Comparison of ENCODE assay signal across 39 mouse cellular contexts in genomic region chr6:41548286-41548685, GRCm38 (mm10). TPM values are rescaled to one million over a fixed set of nuclear protein-coding genes. Genes with fewer than 3 reads are reported as not detected.
DNase-seq lines count a peak whose midpoint lies in the region; ATAC-seq and TF ChIP-seq lines count a peak whose summit lies in the region.
"Had no signal": no experiment of that assay in that cellular context is flagged by ENCODE, and none has a peak within 500 bp of the region (broad histone marks: within the 10 kb centered on the region; RNA-seq: fewer than 3 reads in every experiment).

No protein-coding gene starts in this region.

- H3K79me2 ChIP-seq in heart, adult 2 months (replicated peaks; ENCODE audit: control insufficient read depth, insufficient read depth, low read length) = no peaks in the 10 kb centered on the region
- H3K79me2 ChIP-seq in myocyte (ENCODE audit: control insufficient read depth, insufficient read depth) = no peaks in the 10 kb centered on the region

- no peak overlapping the region for H3K4me2 ChIP-seq in heart, postnatal 0 days (ENCODE audit: low read depth, low read length)
- H3K4me2 ChIP-seq in myocyte (ENCODE audit: low read depth) = peak overlapping the region; percentile 46
- H3K4me2 ChIP-seq: embryonic facial prominence, embryonic 15.5 days; forebrain, embryonic 13.5 days; heart, embryonic 15.5 days; hindbrain, embryonic 12.5 days; limb, embryonic 13.5 days; liver, embryonic 11.5 days; lung, embryonic 15.5 days had no signal

- no peak for TF ChIP-seq POLR2A in heart, adult 2 months (IDR thresholded peaks at IDR 0.05; ENCODE audit: insufficient read depth, low read depth, low read length)
- no peak for TF ChIP-seq POLR2A in myocyte (IDR thresholded peaks at IDR 0.05; ENCODE audit: insufficient read length, low read depth)

- H3K4me1 ChIP-seq in heart, postnatal 0 days (ENCODE audit: control insufficient read depth, insufficient read depth) = no peaks in the 10 kb centered on the region
- H3K4me1 ChIP-seq in heart, adult 2 months (ENCODE audit: control insufficient read depth, insufficient read depth, low read length) = no peaks in the 10 kb centered on the region
- H3K4me1 ChIP-seq: lung, embryonic 15.5 days had no signal

- no peak for ATAC-seq in heart, postnatal 0 days (ENCODE audit: insufficient read depth, low read depth)
- ATAC-seq: forebrain, embryonic 13.5 days; hindbrain, postnatal 0 days had no signal

- H3ac ChIP-seq in myocyte (ENCODE audit: control insufficient read depth, insufficient read length) = no peak overlapping the region

- TF ChIP-seq EP300 in heart, postnatal 0 days (IDR thresholded peaks at IDR 0.05; ENCODE audit: low read depth) = no peak
- TF ChIP-seq EP300 in heart, adult 2 months (IDR thresholded peaks at IDR 0.05; ENCODE audit: insufficient read depth, low read depth, low read length) = no peak

- no peak for TF ChIP-seq CTCF in heart, postnatal 0 days (IDR thresholded peaks at IDR 0.05; ENCODE audit: low read depth)
- no peak for TF ChIP-seq CTCF in heart, adult 2 months (IDR thresholded peaks at IDR 0.05)

- peak overlapping the region; percentile 15; the same call in 1 of the 2 replicates for H3K27ac ChIP-seq in heart, postnatal 0 days (ENCODE audit: low read depth)
- H3K27ac ChIP-seq in heart, adult 2 months = no peak overlapping the region
- H3K27ac ChIP-seq: embryonic facial prominence, embryonic 10.5 days; embryonic facial prominence, embryonic 15.5 days; forebrain, embryonic 13.5 days; heart, embryonic 10.5 days; heart, embryonic 15.5 days; hindbrain, embryonic 12.5 days; hindbrain, postnatal 0 days; kidney, postnatal 0 days; left cerebral cortex, adult 2 months; limb, embryonic 13.5 days; lung, embryonic 15.5 days; midbrain, embryonic 10.5 days had no signal

- H3K9ac ChIP-seq in heart, postnatal 0 days (replicated peaks; ENCODE audit: low read depth, low read length) = no peak overlapping the region
- H3K9ac ChIP-seq in heart, adult 2 months (ENCODE audit: low read depth, low read length) = no peak overlapping the region
- H3K9ac ChIP-seq: embryonic facial prominence, embryonic 15.5 days; forebrain, embryonic 13.5 days; heart, embryonic 15.5 days; hindbrain, embryonic 12.5 days; limb, embryonic 13.5 days; lung, embryonic 15.5 days had no signal

- H3K9me3 ChIP-seq in heart, postnatal 0 days (replicated peaks; ENCODE audit: control insufficient read depth, low read length) = no peaks in the 10 kb centered on the region
- H3K9me3 ChIP-seq: embryonic facial prominence, embryonic 10.5 days; embryonic facial prominence, embryonic 15.5 days; forebrain, embryonic 13.5 days; heart, embryonic 10.5 days; heart, embryonic 15.5 days; hindbrain, embryonic 12.5 days; limb, embryonic 13.5 days; lung, embryonic 15.5 days; midbrain, embryonic 10.5 days had no signal

- H3K36me3 ChIP-seq in heart, postnatal 0 days (replicated peaks; ENCODE audit: control insufficient read depth, insufficient read depth, low read length) = no peaks in the 10 kb centered on the region
- no peaks in the 10 kb centered on the region for H3K36me3 ChIP-seq in heart, adult 2 months (ENCODE audit: control insufficient read depth, insufficient read depth, low read length)
- H3K36me3 ChIP-seq in myocyte (ENCODE audit: control insufficient read depth, insufficient read depth) = no peaks in the 10 kb centered on the region
- H3K36me3 ChIP-seq: embryonic facial prominence, embryonic 10.5 days; embryonic facial prominence, embryonic 15.5 days; heart, embryonic 10.5 days; heart, embryonic 15.5 days; hindbrain, embryonic 12.5 days; limb, embryonic 13.5 days; lung, embryonic 15.5 days; midbrain, embryonic 10.5 days had no signal

- no peak for DNase-seq in heart, postnatal 0 days (ENCODE audit: low spot score)
- no peak for DNase-seq in heart, adult 2 months
- DNase-seq in 3134 (ENCODE audit: extremely low read depth, insufficient read length, low spot score) = peak; percentile 39
- peak; percentile 81 for DNase-seq in Muller cell, postnatal 12 days (ENCODE audit: inconsistent ontology term)
- DNase-seq in retina, embryonic 14.5 days (ENCODE audit: low spot score) = no peak
- no peak for DNase-seq in kidney, postnatal 36 days
- DNase-seq: adrenal gland, postnatal 25 days; B cell, adult 2 months; cerebellum, adult 11-12 months; cerebellum, postnatal 14 days; gastrocnemius, postnatal 14 days; heart, postnatal 36 days; kidney, adult 18-20 months; retina, postnatal 1 day; right cerebral cortex, postnatal 14 days; thymus, adult 18-20 months had no signal

- intact Hi-C loops in heart, adult 2 months (cut with DNase I) = no loop called here

- WGBS in heart, postnatal 0 days = 37% methylated on average over 1 of the region's 1 CpGs
- WGBS in heart, adult 2 months = 47% methylated on average over 1 of the region's 1 CpGs

- H3K27me3 ChIP-seq in heart, postnatal 0 days (ENCODE audit: control insufficient read depth, insufficient read depth, low read length) = 0 out of 2 replicates have a peak, but pooled peaks cover 5% of the 10 kb centered on the region
- H3K27me3 ChIP-seq in heart, adult 2 months (ENCODE audit: control insufficient read depth, insufficient read depth, low read length) = no peaks in the 10 kb centered on the region
- H3K27me3 ChIP-seq in myocyte (ENCODE audit: control insufficient read depth, insufficient read depth, insufficient read length) = no peaks in the 10 kb centered on the region
- H3K27me3 ChIP-seq: forebrain, embryonic 13.5 days had no signal

- H3K4me3 ChIP-seq in heart, postnatal 0 days (ENCODE audit: low read depth, low read length) = no peak overlapping the region
- H3K4me3 ChIP-seq in heart, adult 2 months = no peak overlapping the region
- no peak overlapping the region for H3K4me3 ChIP-seq in myocyte
- H3K4me3 ChIP-seq: embryonic facial prominence, embryonic 10.5 days; embryonic facial prominence, embryonic 15.5 days; forebrain, embryonic 13.5 days; heart, embryonic 10.5 days; heart, embryonic 15.5 days; hindbrain, embryonic 12.5 days; left cerebral cortex, adult 2 months; limb, embryonic 13.5 days; lung, embryonic 15.5 days; midbrain, embryonic 10.5 days had no signal

TF ChIP-seq in myocyte, 11 proteins besides CTCF, POLR2A, EP300 and RAD21:
- no peak for TF ChIP-seq REST (IDR thresholded peaks at IDR 0.05; ENCODE audit: insufficient read depth, insufficient read length)
- TF ChIP-seq TCF12 (IDR thresholded peaks at IDR 0.05; ENCODE audit: insufficient read depth, poor library complexity, severe bottlenecking) = no peak
- no peak for TF ChIP-seq CEBPB (IDR thresholded peaks at IDR 0.05; ENCODE audit: insufficient read depth, poor library complexity, severe bottlenecking)

RNA-seq across cellular contexts. Expression of gene Prss2, which starts 26.7 kb away (rescaled TPM):
- not detected in 2 replicates for total RNA-seq in heart, postnatal 0 days (2014; rRNA removed; ENCODE audit: low replicate concordance)
- polyA plus RNA-seq in heart, postnatal 0 days (2015; fragmentation: Nextera tagmentation; extraction: Ambion mirVana) = not detected in 2 replicates
- not detected for total RNA-seq in heart, adult 2 months (2021)
- 0.67 TPM in 1 of 2 replicates, not detected in the other for polyA plus RNA-seq in heart, adult 2 months (2012; rRNA removed)
- 0.14 TPM for polyA plus RNA-seq in myocyte (2012; fragmentation: generic; extraction: Trizol)
- total RNA-seq: adrenal gland, adult 18-20 months; adrenal gland, postnatal 25 days; gastrocnemius, postnatal 14 days; granulocyte monocyte progenitor cell, adult 5-6 weeks; heart, postnatal 36 days; hindbrain, postnatal 0 days; layer of hippocampus, adult 18-20 months; layer of hippocampus, postnatal 10 days; left cerebral cortex, adult 2 months; left cerebral cortex, postnatal 36 days; megakaryocyte progenitor cell, adult 5-6 weeks; MEL; midbrain, postnatal 0 days had no signal
- polyA plus RNA-seq: embryonic facial prominence, embryonic 10.5 days; embryonic facial prominence, embryonic 15.5 days; forebrain, embryonic 13.5 days; heart, embryonic 10.5 days; heart, embryonic 15.5 days; hindbrain, embryonic 12.5 days; hindbrain, postnatal 0 days; kidney, postnatal 0 days; limb, embryonic 13.5 days; lung, embryonic 15.5 days; midbrain, embryonic 10.5 days; midbrain, postnatal 0 days; neural tube, embryonic 14.5 days had no signal

RNA-seq across cellular contexts. Expression of gene Ephb6, which starts 57.0 kb away (rescaled TPM):
- total RNA-seq in heart, postnatal 0 days (2014; rRNA removed; ENCODE audit: low replicate concordance) = 2.1 and 5.6 TPM in 2 replicates
- 1.8 and 2.3 TPM in 2 replicates for polyA plus RNA-seq in heart, postnatal 0 days (2015; fragmentation: Nextera tagmentation; extraction: Ambion mirVana)
- total RNA-seq in heart, adult 2 months (2021) = 1 to 10 TPM; 1.6 to 2.0 TPM
- 1.9 and 2.1 TPM in 2 replicates for polyA plus RNA-seq in heart, adult 2 months (2012; rRNA removed)
- polyA plus RNA-seq in myocyte (2012; fragmentation: generic; extraction: Trizol) = 49.6 TPM

Comparison
In these comparisons a context has a peak if more than half of its experiments do, and no peak if none do; other contexts are left out.
1. DNase-seq: peak in 3134 (single experiment) and Muller cell, postnatal 12 days (single experiment); none in heart, postnatal 0 days (single experiment), heart, adult 2 months (0 of 2), retina, embryonic 14.5 days (single experiment) and kidney, postnatal 36 days (0 of 2).
2. RNA of gene Ephb6, which starts 57.0 kb away (polyA plus RNA-seq): 49.6 TPM in myocyte (single experiment); 1.9 to 2.1 TPM in heart, adult 2 months and 1.8 to 2.3 TPM in heart, postnatal 0 days; every median in the first group is over 10 times any median in the second.